Mouse (Mus musculus) CH12.LX (cell line): ENCODE measurements around the gene Dusp16. TPM values are rescaled to one million over a fixed set of nuclear protein-coding genes. Genes with fewer than 3 reads are reported as not detected.

Experiments
- DNase-seq: peaks from one replicate; pipeline ENCODE4 v3.0.0-alpha.2; 2013; ENCODE audit errors: extremely low read depth
- H3K27ac ChIP-seq: 2 replicates; pipeline ENCODE4 v1.5.1; 2012; ENCODE audit warnings: low read depth, mild to moderate bottlenecking, control low read depth, moderate library complexity; ENCODE audit not compliant: insufficient read depth
- H3K27me3 ChIP-seq: replicated peaks from 2 replicates; pipeline ENCODE3; 2012; ENCODE audit warnings: inconsistent platforms
- H3K36me3 ChIP-seq, 2 experiments: replicated peaks in 1 of 2; 2 replicates each; pipeline versions ENCODE3 to v1.6.1; 2012; ENCODE audit warnings: inconsistent platforms in 1 of 2, low read length in 1 of 2, mild to moderate bottlenecking in 1 of 2, mixed read lengths in 1 of 2, moderate library complexity in 1 of 2; ENCODE audit not compliant: control insufficient read depth in 1 of 2, insufficient read depth in 1 of 2
- H3K4me1 ChIP-seq, 2 experiments: 2 replicates each; pipeline ENCODE4 v1.6.1; 2012; ENCODE audit warnings: inconsistent platforms in 1 of 2, moderate library complexity in 1 of 2; ENCODE audit not compliant: insufficient read depth in 2 of 2, control insufficient read depth in 1 of 2
- H3K4me2 ChIP-seq: 2 replicates; pipeline ENCODE4 v1.6.1; 2012; ENCODE audit warnings: low read depth, mild to moderate bottlenecking, control low read depth; ENCODE audit not compliant: poor library complexity, insufficient read depth, severe bottlenecking
- H3K4me3 ChIP-seq, 3 experiments: fragments of 150-350 bp in 1 of 3; sonication (generic) in 1 of 3; replicated peaks in 1 of 3; 2 replicates each; pipeline versions ENCODE3 to v1.5.1; 2011 to 2012; ENCODE audit warnings: low read depth in 2 of 3, low read length in 2 of 3, mild to moderate bottlenecking in 2 of 3, moderate library complexity in 2 of 3, control low read depth in 1 of 3, improper control_type of control experiment in 1 of 3, inconsistent platforms in 1 of 3, mixed read lengths in 1 of 3; ENCODE audit not compliant: poor library complexity in 1 of 3
- H3K79me2 ChIP-seq: replicated peaks from 2 replicates; pipeline ENCODE4 v1.6.1; 2012; ENCODE audit warnings: mild to moderate bottlenecking, moderate library complexity; ENCODE audit not compliant: control insufficient read depth, poor library complexity, insufficient read depth, severe bottlenecking; ENCODE audit errors: extremely low read depth
- H3K9ac ChIP-seq: 2 replicates; pipeline ENCODE4 v1.6.1; 2012; ENCODE audit warnings: low read depth, mild to moderate bottlenecking, control low read depth, moderate library complexity; ENCODE audit not compliant: insufficient read depth
- H3K9me3 ChIP-seq: replicated peaks from 2 replicates; pipeline ENCODE3; 2012; ENCODE audit warnings: low read length, inconsistent platforms, mixed read lengths
- BHLHE40 ChIP-seq: IDR thresholded peaks from 2 replicates; pipeline ENCODE4 v1.6.1; 2011; ENCODE audit warnings: mild to moderate bottlenecking, low read depth, low read length, improper control_type of control experiment
- CHD2 ChIP-seq: IDR thresholded peaks from 2 replicates; pipeline ENCODE4 v1.6.1; 2011; ENCODE audit warnings: low read length, improper control_type of control experiment
- ELF1 ChIP-seq: IDR thresholded peaks from 2 replicates; pipeline ENCODE4 v1.6.1; 2014; ENCODE audit warnings: low read depth, mild to moderate bottlenecking, inconsistent platforms, low read length, improper control_type of control experiment
- EP300 ChIP-seq: IDR thresholded peaks from 2 replicates; pipeline ENCODE4 v1.6.1; 2011; ENCODE audit warnings: low read length, improper control_type of control experiment
- MAX ChIP-seq: IDR thresholded peaks from 2 replicates; pipeline ENCODE4 v1.6.1; 2011; ENCODE audit warnings: low read length, improper control_type of control experiment
- MAZ ChIP-seq: IDR thresholded peaks from 2 replicates; pipeline ENCODE4 v1.6.1; 2012; ENCODE audit warnings: low read depth, mild to moderate bottlenecking, inconsistent platforms, low read length, improper control_type of control experiment, moderate library complexity
- NRF1 ChIP-seq: IDR thresholded peaks from 2 replicates; pipeline ENCODE4 v1.6.1; 2014; ENCODE audit warnings: low read depth, mild to moderate bottlenecking, inconsistent platforms, low read length, improper control_type of control experiment, moderate library complexity
- PAX5 ChIP-seq: IDR thresholded peaks from 2 replicates; pipeline ENCODE4 v1.6.1; 2012; ENCODE audit warnings: low read length, inconsistent platforms, mixed read lengths
- POLR2AphosphoS2 ChIP-seq: IDR thresholded peaks from 2 replicates; pipeline ENCODE4 v1.6.1; 2011; ENCODE audit warnings: low read depth, low read length, improper control_type of control experiment
- RCOR1 ChIP-seq: conservative IDR thresholded peaks from 2 replicates; pipeline ENCODE4 v1.6.1; 2012; ENCODE audit warnings: low read depth, mild to moderate bottlenecking, inconsistent platforms, low read length, improper control_type of control experiment
- SIN3A ChIP-seq: IDR thresholded peaks from 2 replicates; pipeline ENCODE4 v1.6.1; 2012; ENCODE audit warnings: low read length, improper control_type of control experiment, inconsistent platforms
- SMC3 ChIP-seq: IDR thresholded peaks from 2 replicates; pipeline ENCODE4 v1.6.1; 2011; ENCODE audit warnings: low read depth, low read length, improper control_type of control experiment
- ZC3H11A ChIP-seq: IDR thresholded peaks from 2 replicates; pipeline ENCODE4 v1.6.1; 2012; ENCODE audit warnings: low read depth, mild to moderate bottlenecking, inconsistent platforms, low read length, improper control_type of control experiment
- ZKSCAN1 ChIP-seq: IDR thresholded peaks from 2 replicates; pipeline ENCODE4 v1.6.1; 2012; ENCODE audit warnings: low read depth, inconsistent platforms, low read length, improper control_type of control experiment, borderline replicate concordance
- dilution Hi-C: fragments of 300-500 bp; cut with MboI; formaldehyde crosslinking; loops from 2 replicates; pipeline ENCODE4 v1.14.3; 2020; ENCODE audit warnings: low sequenced_read_pairs; ENCODE audit not compliant: extremely low pct_unique_long_range_greater_than_20kb, extremely low pct_ligation_motif_present
- in situ Hi-C: fragments of 300-500 bp; cut with MboI; formaldehyde crosslinking; loops from 3 replicates; pipeline ENCODE4 v1.14.3; 2019; ENCODE audit warnings: low sequenced_read_pairs, low pct_ligation_motif_present, low pct_unique_long_range_greater_than_20kb, mixed read lengths
- polyA plus RNA-seq: library from polyadenylated mRNA; unstranded; fragments of >175 nt; gene quantifications from 2 replicates; pipeline ENCODE4 v1.2.1, GENCODE M21; 2012; ENCODE audit warnings: low read depth; ENCODE audit not compliant: insufficient read length
- total RNA-seq, 2 experiments: library from RNA; depleted of rRNA; stranded (reverse); fragments of 300-350 nt in 1 of 2; fragments of >200 nt in 1 of 2; gene quantifications; 2 replicates each; pipeline ENCODE4 v1.2.3; 2012 to 2014

The Dusp16 gene
- total and polyA plus RNA-seq, 3 experiments = 3.7 to 13.1 (median 10.6) TPM

DNA sequence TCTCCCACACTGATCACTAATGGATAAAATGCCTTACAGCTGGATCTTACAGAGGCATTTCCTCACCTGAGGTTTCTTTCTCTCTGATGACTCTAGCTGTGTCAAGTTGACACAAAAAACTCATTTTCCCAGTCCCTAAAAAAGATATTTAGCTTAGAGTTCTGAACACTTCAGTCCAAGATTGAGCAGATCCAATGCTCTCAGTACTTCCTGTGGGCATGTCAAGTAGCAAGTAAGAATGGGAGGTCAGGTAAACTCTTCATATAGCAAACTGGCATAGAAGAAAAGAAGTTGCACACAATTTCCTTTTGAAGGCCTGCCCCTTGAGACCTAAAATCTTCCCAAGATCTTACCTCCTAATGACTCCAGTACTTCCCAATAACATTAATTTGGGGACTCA is 22.1 kb downstream of the Dusp16 start:
- Histone ChIP-seq H3K4me3 (no peak overlapping the region), H3K4me1 (peaks cover 0 to 23% of the 10 kb centered on the region in 2 experiments; a peak in 2 of 4 replicates), H3K4me2 (no peak overlapping the region), H3K79me2 (peaks cover 29% of the 10 kb centered on the region), H3K9me3 (no peaks in the 10 kb centered on the region), H3K36me3 (peaks cover 0 to 25% of the 10 kb centered on the region in 2 experiments), H3K9ac (no peak overlapping the region), H3K27ac (no peak overlapping the region), H3K27me3 (no peaks in the 10 kb centered on the region)
- in situ Hi-C loops (no loop called here), dilution Hi-C loops (no loop called here)
- TF ChIP-seq ZC3H11A = no peak
- no peak for TF ChIP-seq MAZ
- no peak for DNase-seq

DNA sequence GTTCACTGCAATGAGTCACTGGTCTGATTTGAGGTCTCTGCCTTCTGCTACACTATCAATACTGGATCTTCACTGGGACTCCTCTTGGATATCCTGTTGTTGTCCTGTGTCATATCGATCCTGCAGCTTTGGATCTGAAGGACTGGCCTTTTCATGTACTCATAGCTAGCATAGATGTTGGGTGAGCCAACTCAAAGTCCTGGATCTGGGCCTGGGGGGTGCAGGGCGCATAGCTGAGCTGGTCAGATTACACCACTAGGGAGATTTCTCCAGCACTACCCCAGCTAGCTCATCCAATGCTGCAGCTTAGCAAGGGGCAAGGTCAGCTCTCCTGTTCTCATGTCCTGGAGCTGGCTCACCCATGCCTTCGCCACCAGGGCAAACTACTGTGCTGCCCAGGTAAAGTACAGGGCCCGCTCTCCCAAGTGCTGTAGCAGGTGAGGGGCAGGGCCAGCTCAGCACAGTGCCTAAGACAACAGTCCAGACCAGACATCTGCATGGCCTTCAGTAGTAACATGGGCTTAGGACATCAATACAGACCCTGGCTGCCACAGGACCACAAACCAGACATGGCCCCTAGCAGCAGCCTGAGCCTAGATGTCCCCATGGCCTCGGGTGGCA is 27.9 kb downstream of the Dusp16 start:
- H3K27me3 ChIP-seq = no peaks in the 10 kb centered on the region
- TF ChIP-seq SMC3 (no peak), NRF1 (no peak), CHD2 (no peak), SIN3A (no peak), MAX (no peak), PAX5 (no peak), ZKSCAN1 (no peak), RCOR1 (no peak), EP300 (no peak), MAZ (no peak), ELF1 (no peak)

DNA sequence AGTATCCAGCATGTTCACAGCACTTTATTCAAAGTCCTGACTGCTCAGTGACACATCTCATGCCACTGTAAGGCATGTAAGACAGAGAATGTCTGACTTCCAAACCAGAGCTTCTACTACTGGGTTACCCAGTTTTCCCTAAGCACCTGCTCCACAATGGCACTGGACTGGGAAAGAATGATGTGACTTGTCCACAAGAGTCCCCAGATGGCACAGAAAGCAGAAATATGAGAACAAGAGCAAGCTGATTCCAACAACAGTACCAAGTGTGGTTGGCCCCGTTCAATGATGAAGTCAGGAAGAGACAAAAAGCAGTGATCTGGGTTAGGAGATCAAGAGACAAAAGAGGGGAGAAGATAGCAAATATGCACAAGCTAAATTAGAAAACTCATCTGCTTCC is 29.0 kb downstream of the Dusp16 start:
- H3K9me3 ChIP-seq = no peaks in the 10 kb centered on the region
- H3K9ac ChIP-seq = no peak overlapping the region
- peaks cover 3 to 31% of the 10 kb centered on the region in 2 experiments for H3K36me3 ChIP-seq
- in situ Hi-C loops (no loop called here), dilution Hi-C loops (no loop called here)
- H3K79me2 ChIP-seq = peaks cover 13% of the 10 kb centered on the region
- DNase-seq = no peak
- H3K27me3 ChIP-seq = no peaks in the 10 kb centered on the region
- peaks cover 0 to 7% of the 10 kb centered on the region in 2 experiments; a peak in 1 of 4 replicates for H3K4me1 ChIP-seq
- H3K27ac ChIP-seq = no peak overlapping the region
- H3K4me3 ChIP-seq = no peak overlapping the region
- H3K4me2 ChIP-seq = no peak overlapping the region
- TF ChIP-seq BHLHE40 (no peak), ZKSCAN1 (no peak), POLR2AphosphoS2 (no peak)

More for the DNA sequence above, 27.9 kb downstream of the Dusp16 start:
- Histone ChIP-seq H3K79me2 (peaks cover 15% of the 10 kb centered on the region), H3K4me1 (peaks cover 0 to 7% of the 10 kb centered on the region in 2 experiments; a peak in 1 of 4 replicates), H3K36me3 (peaks cover 0 to 28% of the 10 kb centered on the region in 2 experiments), H3K9ac (no peak overlapping the region), H3K4me3 (no peak overlapping the region), H3K9me3 (no peaks in the 10 kb centered on the region), H3K4me2 (no peak overlapping the region), H3K27ac (no peak overlapping the region)
- dilution Hi-C loops = no loop called here
- no peak for DNase-seq
- in situ Hi-C loops = no loop called here
